Mouse (Mus musculus) liver (tissue): ENCODE measurements at regions not wholly inside any gene's neighbourhood (a gene's known extent, or its start where the extent isn't known, plus 50 kb on each side); places are given as distances from the start of the nearest gene placed in this dataset.
"Not testable (repeated sequence)": the region's sequence is repeated elsewhere in the genome, so short reads cannot be mapped to it uniquely, and the experiment has no call there.

Source experiments
- DNase-seq: peaks from one replicate; pipeline ENCODE4 v3.0.0-alpha.2; 2020; ENCODE audit warnings: mixed read lengths

- no peak for DNase-seq
These were observed 798.7 kb downstream of the Cypt12 start for GRCm38 (mm10) chr3:18746898-18747297.

- DNase-seq = no peak
These were observed 803.5 kb downstream of the Cypt12 start for GRCm38 (mm10) chr3:18751660-18752259.

GRCm38 (mm10) chr3:18764301-18765078, 816.3 kb downstream of the Cypt12 start:
- DNase-seq = no peak

- no peak for DNase-seq
These were observed 830.3 kb downstream of the Cypt12 start for GRCm38 (mm10) chr3:18778481-18778880.

GRCm38 (mm10) chr3:18787531-18788176, 839.4 kb downstream of the Cypt12 start:
- no peak for DNase-seq

GRCm38 (mm10) chr3:18802794-18803193, 825.7 kb downstream of the 1700064H15Rik start:
- no peak for DNase-seq

GRCm38 (mm10) chr3:18828788-18829320, 799.6 kb downstream of the 1700064H15Rik start:
- not testable (repeated sequence) for DNase-seq

- no peak for DNase-seq
These were observed 760.2 kb downstream of the 1700064H15Rik start for GRCm38 (mm10) chr3:18868117-18868739.

- no peak for DNase-seq
These were observed 759.7 kb downstream of the 1700064H15Rik start for GRCm38 (mm10) chr3:18868758-18869157.

- DNase-seq = no peak
These were observed 751.4 kb downstream of the 1700064H15Rik start for GRCm38 (mm10) chr3:18877060-18877459.

GRCm38 (mm10) chr3:18877572-18877971, 750.9 kb downstream of the 1700064H15Rik start:
- DNase-seq = no peak

- DNase-seq = no peak
These were observed 747.3 kb downstream of the 1700064H15Rik start for GRCm38 (mm10) chr3:18881186-18881585.

- DNase-seq = no peak
These were observed 735.7 kb downstream of the 1700064H15Rik start for GRCm38 (mm10) chr3:18892813-18893212.

GRCm38 (mm10) chr3:18905769-18906168, 722.7 kb downstream of the 1700064H15Rik start:
- DNase-seq = no peak

GRCm38 (mm10) chr3:18906210-18906609, 722.3 kb downstream of the 1700064H15Rik start:
- no peak for DNase-seq

- no peak for DNase-seq
These were observed 719.7 kb downstream of the 1700064H15Rik start for GRCm38 (mm10) chr3:18908737-18909136.

GRCm38 (mm10) chr3:18928401-18929104, 699.9 kb downstream of the 1700064H15Rik start:
- no peak for DNase-seq

- DNase-seq = no peak
These were observed 699.4 kb downstream of the 1700064H15Rik start for GRCm38 (mm10) chr3:18929105-18929492.

GRCm38 (mm10) chr3:18932983-18933726, 695.3 kb downstream of the 1700064H15Rik start:
- DNase-seq = no peak

- DNase-seq = no peak
These were observed 693.6 kb downstream of the 1700064H15Rik start for GRCm38 (mm10) chr3:18934891-18935290.

GRCm38 (mm10) chr3:18937333-18938122, 690.9 kb downstream of the 1700064H15Rik start:
- DNase-seq = no peak
